23 mouse cellular contexts compared by ENCODE assay signal in genomic region chr15:27321915-27322665, GRCm38 (mm10).
DNase-seq lines count a peak whose midpoint lies in the region; ATAC-seq lines count a peak whose summit lies in the region.
"Had no signal": no experiment of that assay in that cellular context is flagged by ENCODE, and none has a peak within 500 bp of the region (broad histone marks: within the 10 kb centered on the region; RNA-seq: fewer than 3 reads in every experiment).

No protein-coding gene starts in this region.

- WGBS in liver, embryonic 11.5 days: 71% methylated on average over 10 of the region's 10 CpGs

- H3K9me3 ChIP-seq in liver, embryonic 11.5 days (ENCODE audit: control insufficient read depth, low read length): no peaks in the 10 kb centered on the region
- H3K9me3 ChIP-seq: forebrain, embryonic 13.5 days; limb, embryonic 10.5 days; liver, embryonic 12.5 days; midbrain, embryonic 12.5 days; stomach, embryonic 15.5 days had no signal

- H3K27me3 ChIP-seq in liver, embryonic 11.5 days (replicated peaks; ENCODE audit: control insufficient read depth, insufficient read depth, low read length): no peaks in the 10 kb centered on the region
- H3K27me3 ChIP-seq: forebrain, embryonic 13.5 days; stomach, embryonic 15.5 days had no signal

- no peak overlapping the region for H3K9ac ChIP-seq in liver, embryonic 11.5 days (ENCODE audit: low read depth, low read length)
- H3K9ac ChIP-seq: forebrain, embryonic 13.5 days; liver, embryonic 12.5 days; lung, embryonic 14.5 days; midbrain, embryonic 12.5 days; stomach, embryonic 15.5 days had no signal

- no peaks in the 10 kb centered on the region for H3K4me1 ChIP-seq in liver, embryonic 11.5 days (replicated peaks; ENCODE audit: control insufficient read depth, insufficient read depth, low read length)
- H3K4me1 ChIP-seq: limb, embryonic 10.5 days; liver, embryonic 12.5 days; midbrain, embryonic 12.5 days; stomach, embryonic 15.5 days had no signal

- ATAC-seq in liver, embryonic 11.5 days (replicated peaks; ENCODE audit: low FRiP score): no peak
- ATAC-seq: forebrain, embryonic 13.5 days; hindbrain, postnatal 0 days; liver, embryonic 12.5 days had no signal

- no peak overlapping the region for H3K27ac ChIP-seq in liver, embryonic 11.5 days (ENCODE audit: low read depth, low read length)
- H3K27ac ChIP-seq: forebrain, embryonic 13.5 days; hindbrain, postnatal 0 days; limb, embryonic 10.5 days; liver, embryonic 12.5 days; macrophage; midbrain, embryonic 12.5 days; stomach, embryonic 15.5 days had no signal

- no peaks in the 10 kb centered on the region for H3K36me3 ChIP-seq in liver, embryonic 11.5 days (ENCODE audit: control insufficient read depth, insufficient read depth, low read length)
- H3K36me3 ChIP-seq: limb, embryonic 10.5 days; liver, embryonic 12.5 days; midbrain, embryonic 12.5 days; stomach, embryonic 15.5 days had no signal

- peak; percentile 21 for DNase-seq in layer of hippocampus, adult 11-12 months (ENCODE audit: low spot score)
- no peak for DNase-seq in layer of hippocampus, adult 9-10 months (ENCODE audit: low spot score)
- DNase-seq in right cerebral cortex, adult 2 months (ENCODE audit: low spot score in 2 of 2): peak; percentile 65 to 76
- DNase-seq in right cerebral cortex, postnatal 14 days: no peak
- DNase-seq in frontal cortex, postnatal 36 days (ENCODE audit: low spot score in 2 of 2): peak; percentile 54 to 60
- DNase-seq in kidney, postnatal 36 days: no peak
- DNase-seq in liver, embryonic 11.5 days (ENCODE audit: low spot score): no peak
- DNase-seq in heart, postnatal 4 days: no peak
- DNase-seq: B cell, adult 2 months; cerebellum, adult 9-11 months; embryo, embryonic 11 days; heart, adult 18-20 months; kidney, adult 11 months; kidney, postnatal 14 days; lung, embryonic 14.5 days; thymus, adult 2 months had no signal

- H3K4me2 ChIP-seq in liver, embryonic 11.5 days: no peak overlapping the region
- H3K4me2 ChIP-seq: forebrain, embryonic 13.5 days; liver, embryonic 12.5 days; lung, embryonic 14.5 days; midbrain, embryonic 12.5 days; stomach, embryonic 15.5 days had no signal

- no peak overlapping the region for H3K4me3 ChIP-seq in liver, embryonic 11.5 days (ENCODE audit: low read depth, low read length)
- H3K4me3 ChIP-seq: forebrain, embryonic 13.5 days; limb, embryonic 10.5 days; liver, embryonic 12.5 days; midbrain, embryonic 12.5 days; stomach, embryonic 15.5 days had no signal

Comparison
In these comparisons a context has a peak if more than half of its experiments do, and no peak if none do; other contexts are left out.
1. DNase-seq: peak in layer of hippocampus, adult 11-12 months (single experiment), right cerebral cortex, adult 2 months (2 of 2) and frontal cortex, postnatal 36 days (2 of 2); none in layer of hippocampus, adult 9-10 months (single experiment), right cerebral cortex, postnatal 14 days (single experiment), kidney, postnatal 36 days (0 of 2), liver, embryonic 11.5 days (single experiment) and heart, postnatal 4 days (single experiment).